Mouse (Mus musculus): ENCODE results near the gene Emp1. TPM values are rescaled to one million over a fixed set of nuclear protein-coding genes. Genes with fewer than 3 reads are reported as not detected.

Emp1 gene
- total and polyA plus RNA-seq, 3 experiments, result not detected

DNA sequence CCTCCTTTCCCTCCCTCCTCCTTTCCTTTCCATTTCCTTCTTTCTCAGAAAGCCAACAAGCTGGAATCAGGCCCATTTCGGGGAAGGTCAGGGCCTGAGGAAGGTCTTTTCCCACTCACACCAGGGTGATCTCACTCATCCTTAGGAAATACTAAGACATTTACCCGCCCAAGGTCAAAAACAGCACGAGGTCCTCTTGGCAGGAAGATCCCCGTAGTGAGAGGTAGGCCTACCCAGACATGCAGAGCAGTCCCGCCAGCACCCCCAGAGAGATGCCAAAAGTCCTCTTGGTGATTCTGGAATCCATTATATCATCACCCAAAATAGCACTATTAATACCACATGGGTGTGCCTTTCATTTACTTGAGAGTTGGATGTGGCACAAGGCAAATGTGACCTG lies 36.5 kb downstream of the Emp1 start:
- Histone ChIP-seq H3K4me1 (ENCODE audit: control insufficient read depth in 1 of 2, insufficient read depth in 2 of 2, low read length in 2 of 2) (no peaks in the 10 kb centered on the region), H3K9ac (ENCODE audit: control insufficient read depth, low read depth, low read length, poor library complexity, severe bottlenecking) (no peak overlapping the region), H3K79me2 (ENCODE audit: control insufficient read depth, insufficient read depth, low read length, poor library complexity) (no peaks in the 10 kb centered on the region), H3K9me3 (replicated peaks; ENCODE audit: insufficient read depth, low read length) (no peaks in the 10 kb centered on the region), H3K27ac (ENCODE audit: control insufficient read depth, low read depth, low read length) (no peak overlapping the region), H3K36me3 (ENCODE audit: control insufficient read depth in 1 of 2, insufficient read depth in 2 of 2, low read length in 2 of 2) (no peaks in the 10 kb centered on the region), H3K4me3 (ENCODE audit: control insufficient read depth in 1 of 2, insufficient read depth in 1 of 2, low read depth in 2 of 2, low read length in 2 of 2) (no peak overlapping the region), H3K27me3 (ENCODE audit: control insufficient read depth in 1 of 2, insufficient read depth in 2 of 2, low read length in 2 of 2) (no peaks in the 10 kb centered on the region)
- TF ChIP-seq E2F4 (IDR thresholded peaks at IDR 0.05; ENCODE audit: borderline replicate concordance, low read depth, low read length) (no peak), CHD1 (IDR thresholded peaks at IDR 0.05; ENCODE audit: low read depth, low read length) (no peak), NELFE (IDR thresholded peaks at IDR 0.05; ENCODE audit: low read depth, low read length) (no peak), TBP (IDR thresholded peaks at IDR 0.05; ENCODE audit: low read depth, low read length) (no peak), ZMIZ1 (IDR thresholded peaks at IDR 0.05; ENCODE audit: low read depth, low read length) (no peak)
- no peak for DNase-seq (ENCODE audit: low read depth, low spot score)

DNA sequence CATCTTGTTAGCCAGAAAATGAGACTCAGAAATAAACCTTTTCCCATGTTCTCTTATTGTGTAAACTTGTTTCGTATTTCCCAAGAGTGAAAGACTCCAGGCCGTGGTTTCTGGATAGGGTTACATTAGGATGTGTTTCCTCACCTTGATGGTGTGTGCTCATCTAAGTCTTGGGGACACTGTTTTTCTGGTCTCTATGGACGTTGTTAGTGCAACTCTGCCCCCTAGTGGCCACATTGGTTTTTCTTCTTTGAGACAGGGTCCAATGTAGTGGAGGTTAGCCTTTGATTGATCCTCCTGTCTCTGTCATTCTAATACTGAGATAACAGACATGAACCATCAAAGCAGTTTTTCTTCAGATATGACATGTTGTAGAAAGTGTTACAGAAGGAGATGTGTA lies 38.0 kb downstream of the Emp1 start:
- Histone ChIP-seq H3K9me3 (replicated peaks; ENCODE audit: insufficient read depth, low read length) (no peaks in the 10 kb centered on the region), H3K27ac (ENCODE audit: control insufficient read depth, low read depth, low read length) (no peak overlapping the region), H3K4me1 (ENCODE audit: control insufficient read depth in 1 of 2, insufficient read depth in 2 of 2, low read length in 2 of 2) (peaks cover 0 to 6% of the 10 kb centered on the region in 2 experiments; a peak in 1 of 4 replicates), H3K4me3 (ENCODE audit: control insufficient read depth in 1 of 2, insufficient read depth in 1 of 2, low read depth in 2 of 2, low read length in 2 of 2) (no peak overlapping the region), H3K27me3 (ENCODE audit: control insufficient read depth in 1 of 2, insufficient read depth in 2 of 2, low read length in 2 of 2) (no peaks in the 10 kb centered on the region), H3K9ac (ENCODE audit: control insufficient read depth, low read depth, low read length, poor library complexity, severe bottlenecking) (no peak overlapping the region), H3K79me2 (ENCODE audit: control insufficient read depth, insufficient read depth, low read length, poor library complexity) (no peaks in the 10 kb centered on the region), H3K36me3 (ENCODE audit: control insufficient read depth in 1 of 2, insufficient read depth in 2 of 2, low read length in 2 of 2) (no peaks in the 10 kb centered on the region; a peak in 1 of 4 replicates)
- peak; percentile 64 for DNase-seq (ENCODE audit: low read depth, low spot score)
- TF ChIP-seq CHD1 (IDR thresholded peaks at IDR 0.05; ENCODE audit: low read depth, low read length), result no peak
- TF ChIP-seq BHLHE40 (IDR thresholded peaks at IDR 0.05; ENCODE audit: borderline replicate concordance, low read depth, low read length), result no peak
- 0 out of 2 replicates have a peak, but pooled peaks have one; percentile 5 for TF ChIP-seq GATA1 (IDR thresholded peaks at IDR 0.05; ENCODE audit: low read depth, low read length)
- peak; percentile 40 to 69 (median 60) for TF ChIP-seq CTCF (IDR thresholded peaks at IDR 0.05 in 2 of 3, conservative IDR thresholded peaks at IDR 0.05 in 1 of 3; ENCODE audit: control insufficient read depth in 1 of 3, insufficient read depth in 1 of 3, low read depth in 2 of 3, low read length in 3 of 3, poor library complexity in 1 of 3, severe bottlenecking in 1 of 3)
- peak; percentile 41; the same call in 1 of the 2 replicates for TF ChIP-seq ZC3H11A (IDR thresholded peaks at IDR 0.05; ENCODE audit: low read depth, low read length)
- TF ChIP-seq RAD21 (IDR thresholded peaks at IDR 0.05; ENCODE audit: low read depth, low read length), result peak; percentile 65
- TF ChIP-seq TCF12 (IDR thresholded peaks at IDR 0.05; ENCODE audit: low read depth, low read length), result no peak
- TF ChIP-seq CHD2 (IDR thresholded peaks at IDR 0.05; ENCODE audit: low read length), result no peak
- no peak for TF ChIP-seq E2F4 (IDR thresholded peaks at IDR 0.05; ENCODE audit: borderline replicate concordance, low read depth, low read length)
- peak; percentile 81 for TF ChIP-seq SMC3 (IDR thresholded peaks at IDR 0.05; ENCODE audit: low read depth, low read length)
- no peak for TF ChIP-seq NELFE (IDR thresholded peaks at IDR 0.05; ENCODE audit: low read depth, low read length)

DNA sequence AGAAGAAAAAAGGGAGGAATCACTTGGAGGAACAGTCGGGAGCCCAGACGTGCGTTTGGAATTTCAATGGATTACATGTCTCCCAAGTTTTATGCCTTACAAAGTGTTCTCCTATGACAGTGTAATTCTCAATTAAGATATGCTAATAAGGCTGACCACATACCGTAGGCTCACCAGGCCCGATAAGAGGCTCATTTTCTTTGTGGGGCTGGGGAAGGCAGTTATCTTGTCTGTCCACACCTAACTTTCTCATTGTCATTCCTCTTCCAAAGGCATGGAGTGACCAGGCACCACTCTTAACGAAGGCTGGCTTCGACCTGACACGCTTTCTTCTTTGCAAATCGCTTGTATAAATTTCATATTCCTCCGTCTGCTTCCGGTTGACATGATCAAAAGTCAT lies 42.7 kb downstream of the Emp1 start:
- TF ChIP-seq MYB (IDR thresholded peaks at IDR 0.05; ENCODE audit: low read depth, low read length) (no peak), EP300 (IDR thresholded peaks at IDR 0.05; ENCODE audit: low read depth in 1 of 2, low read length in 2 of 2) (peak; percentile 62 to 68), SIN3A (IDR thresholded peaks at IDR 0.05; ENCODE audit: low read length) (no peak), GABPA (IDR thresholded peaks at IDR 0.05; ENCODE audit: low read depth, low read length) (no peak), MAX (IDR thresholded peaks at IDR 0.05; ENCODE audit: low read length) (no peak), CTCF (IDR thresholded peaks at IDR 0.05 in 2 of 3, conservative IDR thresholded peaks at IDR 0.05 in 1 of 3; ENCODE audit: control insufficient read depth in 1 of 3, insufficient read depth in 1 of 3, low read depth in 2 of 3, low read length in 3 of 3, poor library complexity in 1 of 3, severe bottlenecking in 1 of 3) (no peak), POLR2AphosphoS2 (IDR thresholded peaks at IDR 0.05; ENCODE audit: low read length) (no peak), POLR2AphosphoS5 (IDR thresholded peaks at IDR 0.05; ENCODE audit: borderline replicate concordance, low read depth, low read length) (no peak), ETS1 (IDR thresholded peaks at IDR 0.05; ENCODE audit: low read depth, low read length) (0 out of 2 replicates have a peak, but pooled peaks have one; percentile 17), GATA1 (IDR thresholded peaks at IDR 0.05; ENCODE audit: low read depth, low read length) (peak; percentile 79), TCF12 (IDR thresholded peaks at IDR 0.05; ENCODE audit: low read depth, low read length) (peak; percentile 77), TAL1 (IDR thresholded peaks at IDR 0.05; ENCODE audit: low read length) (peak; percentile 69)
- Histone ChIP-seq H3K36me3 (ENCODE audit: control insufficient read depth in 1 of 2, insufficient read depth in 2 of 2, low read length in 2 of 2) (no peaks in the 10 kb centered on the region; a peak in 1 of 4 replicates), H3K9ac (ENCODE audit: control insufficient read depth, low read depth, low read length, poor library complexity, severe bottlenecking) (no peak overlapping the region), H3K4me3 (ENCODE audit: control insufficient read depth in 1 of 2, insufficient read depth in 1 of 2, low read depth in 2 of 2, low read length in 2 of 2) (no peak overlapping the region; a peak in 1 of 4 replicates), H3K27me3 (ENCODE audit: control insufficient read depth in 1 of 2, insufficient read depth in 2 of 2, low read length in 2 of 2) (no peaks in the 10 kb centered on the region), H3K4me1 (ENCODE audit: control insufficient read depth in 1 of 2, insufficient read depth in 2 of 2, low read length in 2 of 2) (peaks cover 0 to 8% of the 10 kb centered on the region in 2 experiments; a peak in 2 of 4 replicates), H3K79me2 (ENCODE audit: control insufficient read depth, insufficient read depth, low read length, poor library complexity) (no peaks in the 10 kb centered on the region), H3K27ac (ENCODE audit: control insufficient read depth, low read depth, low read length) (no peak overlapping the region), H3K9me3 (replicated peaks; ENCODE audit: insufficient read depth, low read length) (no peaks in the 10 kb centered on the region)
- peak; percentile 52 for DNase-seq (ENCODE audit: low read depth, low spot score)

Data from MEL (cell line).